Mouse (Mus musculus): ENCODE data around the gene Pced1b.
"Not testable (repeated sequence)": the region's sequence is repeated elsewhere in the genome, so short reads cannot be mapped to it uniquely, and the experiment has no call there.

Gene Pced1b

DNA sequence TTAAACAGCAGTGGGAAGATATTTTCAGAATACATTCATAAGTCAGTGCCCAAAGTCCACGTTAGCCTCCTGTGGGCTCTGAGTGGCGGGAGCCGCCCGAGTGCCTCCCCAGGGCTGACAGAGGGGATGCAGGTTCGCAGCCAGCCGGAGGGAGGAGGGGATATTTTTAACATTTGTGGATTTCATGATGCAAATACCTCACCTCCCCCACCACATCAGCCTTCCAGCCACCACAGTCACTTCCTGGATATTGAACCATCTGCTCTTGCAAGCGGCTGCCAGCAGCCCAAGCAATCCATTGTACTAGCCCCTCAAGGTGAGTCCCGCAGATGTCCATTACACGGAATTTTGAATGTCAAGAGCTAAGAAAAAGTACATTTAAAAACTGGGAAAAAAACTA, 95.4 kb downstream of the Pced1b start:
- DNase-seq (ENCODE audit: low spot score in 2 of 2), result no peak

DNA sequence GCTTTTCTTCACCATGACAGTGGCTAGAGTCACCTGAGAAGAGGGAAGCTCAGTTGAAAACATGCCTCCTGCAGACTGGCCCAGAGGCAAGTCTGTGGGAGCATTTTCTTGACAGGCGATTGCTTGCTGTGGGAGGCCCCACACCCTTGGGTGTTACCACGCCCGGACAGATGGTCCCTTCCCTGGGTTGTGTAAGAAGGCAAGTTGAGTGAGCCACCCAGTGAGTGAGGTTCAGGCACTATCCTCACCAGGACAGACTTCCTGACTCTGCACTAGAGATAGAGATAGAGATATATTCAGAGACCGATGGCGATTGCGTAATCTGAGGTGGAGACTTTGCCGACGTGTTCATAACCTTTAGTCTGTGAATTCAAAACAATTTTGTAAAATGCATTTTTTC, 96.0 kb downstream of the Pced1b start:
- DNase-seq (ENCODE audit: low spot score in 2 of 2), result no peak

DNA sequence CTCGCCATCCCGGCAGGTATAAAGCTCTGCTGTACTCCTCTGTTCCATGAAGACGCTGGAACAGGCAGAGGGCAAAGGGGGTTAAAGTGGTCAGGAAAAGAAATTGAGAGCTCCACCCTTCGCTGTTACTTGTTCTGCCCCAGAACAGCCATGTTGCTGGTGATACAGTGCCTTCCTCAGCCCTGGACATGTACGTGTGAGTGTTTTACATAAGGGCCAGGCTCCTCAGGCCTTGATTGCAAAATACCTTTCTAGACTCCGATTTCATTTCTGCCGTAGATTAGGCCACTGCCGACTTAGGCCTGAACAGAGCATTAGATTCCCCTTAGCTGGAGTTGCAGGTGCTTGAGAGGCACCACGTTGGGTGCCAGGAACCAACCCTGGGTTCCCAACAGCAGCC, 97.0 kb downstream of the Pced1b start:
- no peak for DNase-seq (ENCODE audit: low spot score in 2 of 2)

DNA sequence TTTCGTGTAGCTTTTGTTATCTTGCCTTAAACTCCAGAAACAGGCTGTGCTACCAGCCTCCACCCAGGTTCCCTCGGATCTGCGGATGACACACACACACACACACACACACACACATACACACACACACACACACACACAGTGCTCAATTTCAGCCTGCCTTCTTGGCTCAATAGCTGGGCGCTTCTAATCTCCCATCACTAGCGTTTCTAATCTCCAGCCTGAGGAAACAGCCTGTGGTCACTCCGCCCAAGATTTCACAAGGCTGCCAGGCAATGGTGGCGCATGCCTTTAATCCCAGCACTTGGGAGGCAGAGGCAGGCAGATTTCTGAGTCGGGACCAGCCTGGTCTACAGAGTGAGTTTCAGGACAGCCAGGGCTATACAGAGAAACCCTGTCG, 98.2 kb downstream of the Pced1b start:
- DNase-seq (ENCODE audit: low spot score in 2 of 2), result no peak

DNA sequence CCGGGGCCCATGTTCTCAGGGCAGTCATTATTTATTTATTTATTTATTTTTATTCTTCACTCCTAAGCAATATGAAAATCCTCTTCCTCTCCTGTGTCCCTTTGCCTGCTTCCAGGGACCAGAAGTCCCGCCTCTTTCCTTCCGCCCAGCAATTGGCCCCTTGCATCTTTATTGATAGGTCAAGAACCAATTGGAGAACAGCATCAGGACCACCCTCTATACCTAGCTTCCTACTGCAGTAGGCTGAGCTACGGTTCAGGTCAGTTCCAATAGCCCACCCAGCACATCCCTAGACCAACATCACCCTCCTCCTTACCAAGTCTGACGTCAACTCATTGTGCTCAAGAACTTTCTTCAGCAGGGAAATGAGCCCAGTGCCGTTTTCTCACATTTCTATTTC, 99.0 kb downstream of the Pced1b start:
- no peak for DNase-seq (ENCODE audit: low spot score in 2 of 2)

DNA sequence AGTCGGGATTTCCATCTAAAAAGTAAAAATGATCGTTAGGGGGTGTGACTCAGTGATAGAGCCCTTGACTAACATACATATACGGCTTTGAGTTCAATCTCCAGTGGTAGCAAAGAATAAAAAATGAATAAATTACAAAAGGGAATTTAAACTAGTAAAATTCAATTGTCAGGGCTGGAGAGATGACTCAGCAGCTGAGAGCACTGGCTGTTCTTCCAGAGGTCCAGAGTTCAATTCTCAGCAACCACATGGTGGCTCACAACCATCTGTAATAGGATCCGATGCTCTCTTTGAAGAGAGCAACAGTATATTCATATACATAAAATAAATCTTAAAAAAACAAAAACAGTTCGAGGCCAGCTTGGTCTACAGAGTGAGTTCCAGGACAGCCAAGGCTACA, 99.5 kb downstream of the Pced1b start:
- no peak for DNase-seq (ENCODE audit: low spot score in 2 of 2)

DNA sequence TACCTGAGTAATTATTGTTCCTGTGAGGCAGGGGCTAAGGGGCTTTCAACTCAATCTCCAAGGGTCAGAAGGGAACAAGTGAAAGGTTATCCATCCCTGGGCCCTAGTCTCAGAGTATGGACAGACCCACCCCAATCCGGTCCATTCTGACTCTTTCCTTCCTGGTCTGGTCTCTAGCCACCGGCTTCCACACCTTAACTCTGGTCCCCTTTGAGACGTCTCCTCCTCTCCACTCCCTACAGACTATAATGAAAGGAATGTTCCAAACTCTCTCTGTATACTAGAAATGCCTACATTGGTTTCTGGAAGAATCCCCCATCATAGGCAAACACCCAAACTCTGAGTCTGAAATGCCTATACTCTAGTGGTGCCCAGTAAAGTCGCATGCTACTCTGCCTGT, 100.0 kb downstream of the Pced1b start:
- DNase-seq (ENCODE audit: low spot score in 2 of 2), result no peak

DNA sequence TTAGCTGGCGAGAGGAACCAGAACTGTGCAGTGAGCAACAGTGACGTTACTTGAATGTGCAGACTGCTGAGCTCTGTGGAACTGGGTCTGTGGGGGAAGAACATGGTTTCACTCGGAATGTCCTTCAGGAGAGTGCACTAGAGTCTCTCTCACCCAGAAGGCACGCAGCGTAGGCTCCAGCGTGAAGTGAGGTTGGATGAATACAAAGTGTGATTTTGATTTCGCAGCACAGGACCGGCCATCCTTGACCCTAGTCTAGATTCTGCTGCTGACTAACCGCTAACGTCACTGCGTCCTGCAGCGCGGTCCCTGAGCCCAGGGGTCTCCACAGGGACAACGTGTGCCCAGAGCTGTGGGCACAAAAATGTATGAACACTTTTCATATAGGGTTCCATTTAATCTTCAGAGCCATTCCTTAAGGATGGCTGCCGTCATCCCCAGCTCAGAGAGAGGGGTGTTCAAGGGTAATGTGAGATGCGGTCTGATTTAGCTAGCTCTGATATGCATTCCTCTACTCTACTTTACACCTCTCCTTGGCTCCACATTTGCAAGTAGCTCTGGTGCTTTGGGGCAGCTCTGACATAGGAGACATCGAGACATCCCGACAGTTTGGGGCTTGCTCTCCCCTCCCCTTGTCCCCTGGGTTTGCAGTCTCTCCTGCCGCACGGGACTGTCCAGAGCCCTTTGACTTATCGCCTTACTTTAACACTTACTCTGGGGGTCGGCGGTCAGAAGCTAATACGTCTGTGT, 101.8 kb downstream of the Pced1b start:
- no peak for DNase-seq (ENCODE audit: low spot score in 2 of 2)

DNA sequence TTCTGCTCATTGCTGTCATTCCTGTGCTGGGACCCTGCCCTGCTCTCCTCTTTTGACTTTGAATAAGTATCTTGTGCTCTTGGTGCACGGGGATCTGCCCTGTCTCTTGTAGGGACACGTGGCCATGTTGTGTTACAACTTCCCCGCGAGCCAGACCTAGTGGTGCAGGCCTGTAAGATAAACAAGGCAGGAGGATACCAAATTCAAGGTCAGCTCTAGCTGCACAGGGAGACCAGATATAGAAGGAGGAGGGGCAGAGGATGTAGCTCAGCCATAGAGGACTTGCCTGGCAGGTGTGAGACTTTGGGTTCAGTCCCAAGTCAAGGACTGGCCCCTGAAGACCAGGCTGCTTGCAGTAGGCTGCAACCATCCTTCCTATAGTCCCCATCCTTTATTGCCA, 103.6 kb downstream of the Pced1b start:
- DNase-seq (ENCODE audit: low spot score in 2 of 2), result no peak

DNA sequence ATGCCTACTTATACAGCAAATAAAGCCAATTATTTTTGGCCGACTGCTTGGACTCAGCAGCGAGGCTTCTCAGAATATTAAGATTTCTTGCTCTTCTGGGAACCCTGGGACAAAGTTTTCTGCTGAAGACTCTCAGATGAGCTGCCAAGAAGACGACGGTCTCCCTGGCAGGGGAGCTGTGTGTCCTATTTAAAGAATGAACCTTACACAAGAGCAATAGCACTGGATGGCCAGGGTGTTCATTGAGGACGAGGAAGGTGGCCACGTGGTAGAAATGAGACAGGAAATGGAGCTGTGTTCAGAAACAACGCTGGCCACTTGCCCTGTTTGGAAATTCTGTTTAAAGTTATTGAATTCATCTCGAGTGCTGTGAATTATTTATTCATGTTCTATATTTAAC, 104.1 kb downstream of the Pced1b start:
- DNase-seq (ENCODE audit: low spot score in 2 of 2), result peak in 1 of 2 experiments; percentile 24

DNA sequence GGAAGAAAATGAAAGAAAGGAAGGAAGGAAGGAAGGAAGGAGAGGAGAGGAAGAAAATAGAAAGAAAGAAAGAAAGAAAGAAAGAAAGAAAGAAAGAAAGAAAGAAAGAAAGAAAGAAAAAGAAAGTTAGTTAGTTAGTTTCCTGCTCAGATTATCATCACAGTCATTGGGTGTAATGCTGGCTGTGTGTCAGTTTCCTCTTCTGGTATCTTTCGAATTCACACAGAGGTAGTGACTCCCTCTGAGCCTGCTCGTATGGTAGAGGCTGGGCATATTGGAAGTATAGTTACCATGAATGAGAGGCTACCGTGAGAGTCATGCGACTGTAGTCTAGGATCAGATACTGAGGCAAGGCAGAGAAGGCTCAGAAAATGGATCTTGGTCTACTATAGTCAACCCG, 104.8 kb downstream of the Pced1b start:
- no peak for DNase-seq (ENCODE audit: low spot score in 2 of 2)

DNA sequence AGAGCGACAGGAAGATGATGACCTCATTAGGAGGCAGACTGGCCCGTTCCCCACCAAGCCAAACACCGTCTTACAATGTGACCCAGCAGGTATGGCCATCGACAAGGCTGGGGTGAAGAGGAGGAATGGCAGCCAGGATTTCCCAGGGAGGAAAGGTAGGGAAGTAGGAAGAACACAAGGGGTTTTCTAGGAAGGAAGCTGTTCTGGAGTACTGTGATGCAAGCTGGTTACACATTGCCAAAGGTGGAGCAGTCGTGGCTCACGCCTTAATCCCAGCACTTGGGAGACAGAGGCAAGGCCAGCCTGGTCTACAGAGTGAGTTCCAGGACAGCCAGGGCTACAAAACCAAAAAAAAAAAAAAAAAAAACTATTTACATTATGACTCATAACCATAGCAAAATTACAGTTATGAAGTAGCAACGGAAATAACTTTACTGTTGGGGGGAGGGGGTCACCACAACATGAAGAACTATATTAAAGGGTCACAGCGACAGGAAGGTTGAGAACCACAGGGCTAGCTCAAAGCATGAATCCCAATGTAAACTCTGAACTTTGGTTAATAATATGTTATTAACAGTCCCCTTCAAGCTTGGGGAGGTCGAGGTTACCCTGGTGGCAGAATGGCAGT, 108.9 kb downstream of the Pced1b start:
- DNase-seq (ENCODE audit: low spot score in 2 of 2), result no peak

DNA sequence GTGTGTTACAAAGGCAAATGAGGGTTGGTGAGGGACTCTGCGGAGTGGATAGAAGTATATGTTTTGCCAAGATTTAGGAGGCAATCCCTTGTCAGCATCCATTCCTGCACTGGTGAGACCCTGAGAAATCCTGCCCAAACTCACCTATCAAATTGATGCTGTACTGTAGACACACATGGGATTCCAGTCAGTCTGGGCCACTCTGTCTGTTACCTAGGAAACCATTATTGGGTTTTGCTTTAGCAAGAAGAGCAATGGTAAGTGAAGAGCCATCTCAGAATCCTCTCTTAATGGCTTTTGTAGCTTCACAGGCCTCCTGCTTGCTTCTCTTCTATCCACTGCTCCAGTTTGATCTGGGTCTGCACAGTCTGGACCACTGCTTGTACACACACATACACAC, 110.1 kb downstream of the Pced1b start:
- no peak for DNase-seq (ENCODE audit: low spot score in 2 of 2)

DNA sequence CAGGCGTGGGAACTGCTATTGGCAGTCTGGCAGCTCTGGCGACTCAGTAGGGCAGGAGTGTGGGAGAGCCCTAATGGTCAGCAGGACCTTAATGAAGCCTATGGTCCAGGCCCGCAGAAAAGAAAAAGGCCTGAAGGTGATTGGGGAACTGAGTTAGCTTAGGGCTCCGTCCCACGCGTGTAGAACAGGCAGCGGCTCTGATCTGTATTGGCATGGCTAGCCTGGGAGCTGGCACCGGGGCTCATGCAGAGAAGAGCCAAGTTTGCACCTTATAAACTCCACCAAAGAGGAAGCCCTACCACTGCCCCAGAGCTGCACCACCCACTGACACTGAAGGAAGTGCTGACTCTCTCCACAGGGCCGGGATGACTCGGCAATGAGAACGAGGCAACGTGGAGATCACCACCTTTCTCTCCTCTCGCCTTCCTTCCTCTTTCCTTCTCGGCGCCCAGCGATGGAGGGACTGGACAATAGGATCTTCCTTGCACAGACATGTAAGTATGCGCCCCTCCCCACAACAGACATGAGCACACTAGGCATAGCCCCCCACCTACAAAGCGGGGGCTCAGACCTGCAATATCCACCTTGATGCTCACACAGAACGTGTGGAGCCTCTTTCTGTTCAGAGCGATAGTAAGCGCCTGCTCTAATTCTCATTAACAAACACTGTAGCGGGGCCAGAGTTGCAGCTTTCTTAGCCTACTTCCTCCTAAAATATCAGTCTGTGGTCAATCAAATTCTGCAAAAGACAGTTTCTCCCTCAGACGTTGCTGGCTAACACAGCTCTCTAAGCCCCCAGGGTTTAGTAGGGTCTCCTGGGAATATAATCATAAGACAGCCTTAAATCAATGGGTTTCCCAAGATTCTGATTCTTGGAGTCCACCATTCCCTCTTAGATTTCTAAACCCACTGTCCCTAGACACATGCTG, 114.2 kb downstream of the Pced1b start:
- DNase-seq (ENCODE audit: low spot score in 2 of 2), result no peak

DNA sequence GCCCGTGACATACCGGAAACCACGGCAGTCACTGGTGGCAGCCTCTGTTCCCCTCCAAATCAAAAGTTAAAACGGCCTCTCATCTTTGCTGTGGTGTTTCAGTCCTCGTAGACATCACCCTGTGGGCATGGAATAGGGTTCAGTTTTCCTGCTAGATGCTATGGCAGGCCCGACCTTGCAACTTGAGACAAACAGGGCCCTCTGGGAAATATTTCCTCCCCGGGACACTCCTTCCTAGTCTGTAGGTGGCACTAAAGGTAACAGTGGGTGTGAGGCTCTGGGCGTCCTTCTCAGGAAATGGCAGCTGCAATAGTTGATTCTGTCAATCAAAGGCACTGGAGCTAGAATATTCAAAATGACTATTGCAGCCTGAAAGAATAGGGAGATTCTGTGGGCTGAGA, 114.9 kb downstream of the Pced1b start:
- no peak for DNase-seq (ENCODE audit: low spot score in 2 of 2)

DNA sequence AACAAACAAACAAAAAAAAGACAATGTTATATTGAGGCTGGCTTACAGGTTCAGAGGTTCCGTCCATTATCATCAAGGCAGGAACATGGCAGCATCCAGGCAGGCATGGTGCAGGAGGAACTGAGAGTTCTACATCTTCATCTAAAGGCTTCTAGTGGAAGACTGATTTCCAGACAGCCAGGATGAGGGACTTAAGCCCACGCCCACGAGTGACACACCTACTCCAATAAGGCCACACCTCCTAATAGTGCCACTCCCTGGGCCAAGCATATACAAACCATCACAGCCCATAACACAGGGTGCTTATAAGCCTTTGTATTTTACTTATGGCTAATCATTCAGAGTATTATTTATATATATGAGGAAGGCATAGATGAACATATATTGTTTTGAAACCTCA, 117.4 kb downstream of the Pced1b start:
- DNase-seq (ENCODE audit: low spot score in 2 of 2), result not testable (repeated sequence)

DNA sequence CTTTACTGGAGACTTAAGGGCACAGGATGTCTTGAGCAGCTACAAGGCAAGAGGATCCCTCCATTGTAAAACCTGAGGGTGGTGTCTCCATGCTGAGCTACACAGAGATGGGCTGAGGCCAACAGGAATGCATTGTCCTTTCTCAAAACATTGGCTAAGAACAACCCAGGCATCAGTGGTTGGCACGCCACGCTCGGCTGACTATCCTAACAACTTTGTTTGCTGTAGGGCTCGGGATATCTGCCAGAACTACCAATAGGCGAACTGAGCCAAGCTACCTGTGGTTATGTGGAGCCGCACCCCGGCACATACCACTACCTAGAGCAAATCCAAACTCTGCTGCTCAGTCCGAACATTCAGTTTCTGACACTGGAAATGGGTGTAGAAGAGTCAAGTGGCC, 118.1 kb downstream of the Pced1b start:
- DNase-seq (ENCODE audit: low spot score in 2 of 2), result no peak

DNA sequence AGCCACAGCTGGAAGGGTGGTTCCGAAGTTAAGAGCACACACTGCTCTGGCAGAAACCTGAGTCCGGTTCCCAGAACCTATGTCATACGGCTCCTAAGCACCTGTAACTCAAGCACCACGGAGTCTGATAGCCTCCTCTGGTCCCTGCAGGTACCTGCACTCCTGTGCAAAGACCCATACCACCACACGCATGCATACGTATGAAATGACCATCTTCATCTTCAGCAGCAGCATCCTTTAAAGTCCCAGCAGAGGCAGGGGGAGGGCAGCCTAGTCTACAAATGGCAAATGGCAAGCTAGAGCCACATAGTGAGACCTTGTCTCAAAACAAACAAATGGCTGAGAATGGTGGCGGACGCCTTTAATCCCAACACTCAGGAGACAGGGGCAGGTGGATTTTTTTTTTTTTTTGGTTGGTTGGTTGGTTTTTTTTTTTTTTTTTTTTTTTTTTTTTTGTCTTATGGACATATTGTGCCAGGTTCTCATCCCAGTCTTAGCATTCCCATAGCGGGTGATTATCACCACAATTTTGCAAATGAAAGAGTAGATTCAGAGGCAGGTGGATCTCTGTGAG, 121.2 kb downstream of the Pced1b start:
- no peak for DNase-seq (ENCODE audit: low spot score in 2 of 2)

DNA sequence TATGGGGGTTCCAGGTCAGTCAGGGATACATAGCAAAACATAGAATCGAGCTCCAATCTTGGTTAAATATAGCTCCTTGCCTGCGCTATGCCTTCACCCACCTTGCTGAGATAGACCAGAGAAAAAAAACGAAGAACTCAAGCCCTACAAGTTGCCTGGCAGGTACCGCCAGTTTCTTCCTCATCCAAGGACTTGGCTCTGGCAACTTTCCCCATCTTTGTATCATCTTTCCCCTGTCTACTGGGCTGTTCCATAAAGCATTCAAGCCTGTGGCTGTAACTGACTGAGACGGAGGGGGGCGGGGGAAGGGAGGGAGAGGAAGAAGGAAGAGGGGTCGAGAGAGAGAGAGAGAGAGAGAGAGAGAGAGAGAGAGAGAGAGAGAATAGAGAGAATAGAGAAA, 121.7 kb downstream of the Pced1b start:
- DNase-seq (ENCODE audit: low spot score in 2 of 2), result no peak

DNA sequence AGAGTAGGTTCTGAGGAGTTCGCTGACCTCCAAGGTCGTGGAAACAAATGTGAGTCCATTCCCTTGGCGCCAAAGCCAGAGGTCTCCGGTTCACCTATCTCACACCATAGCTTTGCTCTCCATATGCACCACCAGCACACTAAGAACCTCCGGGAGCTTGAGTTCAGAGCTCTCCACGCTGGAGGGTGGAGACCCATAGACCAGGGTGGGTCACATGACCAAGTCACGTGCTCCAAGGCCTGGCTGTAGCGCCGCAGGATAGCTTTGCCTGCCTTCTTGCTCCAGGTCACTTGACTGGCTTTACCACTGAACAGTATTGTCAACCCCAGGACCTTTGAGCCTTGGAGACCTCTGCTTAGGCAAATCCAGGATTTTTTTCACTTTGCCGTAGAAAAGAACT, 122.2 kb downstream of the Pced1b start:
- no peak for DNase-seq (ENCODE audit: low spot score in 2 of 2)

DNA sequence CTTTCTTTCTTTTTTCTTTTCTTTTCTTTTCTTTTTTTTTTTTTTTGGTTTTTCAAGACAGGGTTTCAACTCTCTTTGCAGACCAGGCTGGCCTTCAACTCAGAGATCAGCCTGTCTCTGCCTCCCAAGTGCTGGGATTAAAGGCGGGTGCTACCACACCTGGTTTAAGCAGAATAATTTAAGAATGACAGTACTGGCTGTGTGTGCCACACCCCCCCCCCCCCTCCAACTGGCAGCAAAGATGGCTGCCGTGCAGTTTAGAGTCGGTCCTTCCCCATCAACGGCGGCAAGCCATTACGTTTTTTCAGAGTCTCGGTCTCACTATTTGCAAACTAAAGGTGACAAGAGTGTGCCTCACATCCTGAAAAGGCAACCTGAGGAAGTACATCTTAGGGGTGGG, 124.0 kb downstream of the Pced1b start:
- DNase-seq (ENCODE audit: low spot score in 2 of 2), result no peak

DNA sequence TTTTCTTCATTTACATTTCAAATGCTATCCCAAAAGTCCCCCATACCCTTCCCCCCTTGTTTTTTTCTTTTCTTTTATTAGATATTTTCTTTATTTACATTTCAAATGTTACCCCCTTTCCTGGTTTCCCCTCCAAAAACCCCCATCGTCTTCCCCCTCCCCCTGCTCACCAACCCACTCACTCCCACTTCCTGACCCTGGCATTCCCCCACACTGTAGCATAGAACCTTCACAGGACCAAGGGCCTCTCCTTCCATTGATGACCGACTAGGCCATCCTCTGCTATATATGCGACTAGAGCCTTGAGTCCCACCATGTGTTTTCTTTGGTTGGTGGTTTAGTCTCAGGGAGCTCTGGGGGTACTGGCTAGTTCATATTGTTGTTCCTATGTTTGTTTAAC, 125.1 kb downstream of the Pced1b start:
- not testable (repeated sequence) for DNase-seq (ENCODE audit: low spot score in 2 of 2)
